Mouse (Mus musculus): Measurements from ENCODE around the gene Slc34a3. TPM values are rescaled to one million over a fixed set of nuclear protein-coding genes. Genes with fewer than 3 reads are reported as not detected.

Slc34a3 gene
- not detected in 2 replicates for polyA plus RNA-seq (2016; fragmentation: Nextera tagmentation; extraction: Ambion mirVana)

DNA sequence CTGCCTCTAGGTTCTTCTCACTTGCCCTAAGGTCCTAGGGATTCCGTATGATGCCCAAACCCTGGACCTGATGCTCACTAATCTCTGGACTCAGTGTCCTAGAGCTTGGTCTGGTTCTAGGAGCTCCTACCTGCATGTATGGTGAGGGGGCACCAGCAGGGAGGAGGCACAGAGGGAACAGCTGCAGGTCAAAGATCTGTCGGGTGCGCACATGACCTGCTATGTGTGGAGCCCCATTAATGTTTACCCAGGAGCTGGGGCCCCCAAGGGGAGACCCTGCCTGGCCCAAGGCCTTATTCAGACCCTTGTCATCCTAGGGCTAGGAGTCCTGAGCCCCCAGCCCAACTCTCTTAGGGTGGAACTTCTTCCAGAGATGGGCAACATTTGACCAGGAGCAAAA, at the start of gene Slc34a3:
TSS of gene Slc34a3 (minus strand) at position 315 of the 400 bp plus-strand sequence.
- no peak for ATAC-seq (ENCODE audit: low FRiP score)
- Histone ChIP-seq H3K27me3 (peaks cover 51% of the 10 kb centered on the region), H3K9ac (no peak within 1 kb of the TSS), H3K9me3 (no peaks in the 10 kb centered on the region), H3K4me1 (peaks cover 2% of the 10 kb centered on the region; the same call in 1 of the 2 replicates), H3K4me3 (replicated peaks) (no peak within 1 kb of the TSS), H3K4me2 (no peak within 1 kb of the TSS), H3K36me3 (replicated peaks) (no peaks in the 10 kb centered on the region), H3K27ac (no peak within 1 kb of the TSS)
- 84% methylated on average over 3 of the region's 3 CpGs for WGBS

GRCm38 (mm10) chr2:25278928-25279882, 45.0 kb upstream of the Slc34a3 start:
- Histone ChIP-seq H3K4me3 (replicated peaks) (no peak overlapping the region), H3K4me2 (no peak overlapping the region), H3K36me3 (replicated peaks) (peaks cover 96% of the 10 kb centered on the region), H3K27ac (no peak overlapping the region), H3K27me3 (no peaks in the 10 kb centered on the region), H3K9me3 (no peaks in the 10 kb centered on the region), H3K4me1 (peaks cover under 1% of the 10 kb centered on the region; the same call in 1 of the 2 replicates), H3K9ac (no peak overlapping the region)
- ATAC-seq (ENCODE audit: low FRiP score) = 0 out of 2 replicates have a peak, but pooled peaks have one; percentile 44
- WGBS = 58% methylated on average over 13 of the region's 13 CpGs

DNA sequence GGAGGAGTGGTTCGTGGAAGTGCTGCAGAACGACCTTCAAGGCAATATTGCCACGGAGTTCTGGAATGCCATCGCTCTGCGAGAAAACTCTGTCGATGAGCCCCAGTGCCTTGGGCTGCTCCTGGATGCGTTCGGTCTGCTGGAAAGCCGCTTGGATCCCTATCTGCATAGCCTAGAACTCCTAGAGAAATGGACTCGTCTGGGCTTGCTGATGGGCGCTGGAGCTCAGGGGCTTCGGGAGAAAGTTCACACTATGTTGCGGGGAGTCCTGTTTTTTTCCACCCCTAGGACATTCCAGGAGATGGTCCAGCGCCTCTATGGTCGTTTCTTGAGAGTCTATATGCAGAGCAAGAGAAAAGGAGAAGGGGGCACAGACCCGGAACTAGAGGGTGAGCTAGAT, 38.8 kb upstream of the Slc34a3 start:
- peak overlapping the region; percentile 93 for H3K4me2 ChIP-seq
- H3K4me1 ChIP-seq = peaks cover 29% of the 10 kb centered on the region
- 39% methylated on average over 16 of the region's 16 CpGs for WGBS
- H3K27me3 ChIP-seq = no peaks in the 10 kb centered on the region
- H3K36me3 ChIP-seq (replicated peaks) = peaks cover 76% of the 10 kb centered on the region
- no peaks in the 10 kb centered on the region for H3K9me3 ChIP-seq
- peak overlapping the region; percentile 73 for H3K4me3 ChIP-seq (replicated peaks)
- ATAC-seq (ENCODE audit: low FRiP score) = no peak
- no peak overlapping the region for H3K27ac ChIP-seq
- peak overlapping the region; percentile 90 for H3K9ac ChIP-seq

DNA sequence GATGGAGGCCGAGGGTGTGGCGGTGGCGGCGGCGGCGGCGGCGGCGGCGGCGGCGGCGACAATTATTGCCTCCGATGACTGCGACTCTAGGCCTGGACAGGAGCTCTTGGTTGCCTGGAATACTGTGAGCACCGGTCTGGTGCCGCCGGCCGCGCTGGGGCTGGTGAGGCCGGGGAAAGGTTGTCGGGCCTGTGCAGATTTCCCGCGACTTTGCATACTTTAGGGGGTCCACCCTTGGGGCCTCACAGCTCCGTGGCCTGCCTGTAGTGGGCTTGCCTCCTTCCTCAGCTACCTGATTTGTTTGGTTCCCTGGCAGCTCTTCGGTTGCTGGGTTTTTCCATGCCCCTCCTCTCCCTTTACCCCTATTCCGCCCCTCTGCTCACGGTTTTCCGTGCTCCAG, 38.4 kb upstream of the Slc34a3 start:
- Histone ChIP-seq H3K9ac (peak overlapping the region; percentile 90), H3K27me3 (no peaks in the 10 kb centered on the region), H3K36me3 (replicated peaks) (peaks cover 76% of the 10 kb centered on the region), H3K4me3 (replicated peaks) (peak overlapping the region; percentile 73), H3K27ac (no peak overlapping the region), H3K4me1 (peaks cover 30% of the 10 kb centered on the region), H3K4me2 (peak overlapping the region; percentile 93), H3K9me3 (no peaks in the 10 kb centered on the region)
- 1% methylated on average over 29 of the region's 29 CpGs for WGBS
- ATAC-seq (ENCODE audit: low FRiP score) = peak; percentile 68; the same call in 1 of the 2 replicates

DNA sequence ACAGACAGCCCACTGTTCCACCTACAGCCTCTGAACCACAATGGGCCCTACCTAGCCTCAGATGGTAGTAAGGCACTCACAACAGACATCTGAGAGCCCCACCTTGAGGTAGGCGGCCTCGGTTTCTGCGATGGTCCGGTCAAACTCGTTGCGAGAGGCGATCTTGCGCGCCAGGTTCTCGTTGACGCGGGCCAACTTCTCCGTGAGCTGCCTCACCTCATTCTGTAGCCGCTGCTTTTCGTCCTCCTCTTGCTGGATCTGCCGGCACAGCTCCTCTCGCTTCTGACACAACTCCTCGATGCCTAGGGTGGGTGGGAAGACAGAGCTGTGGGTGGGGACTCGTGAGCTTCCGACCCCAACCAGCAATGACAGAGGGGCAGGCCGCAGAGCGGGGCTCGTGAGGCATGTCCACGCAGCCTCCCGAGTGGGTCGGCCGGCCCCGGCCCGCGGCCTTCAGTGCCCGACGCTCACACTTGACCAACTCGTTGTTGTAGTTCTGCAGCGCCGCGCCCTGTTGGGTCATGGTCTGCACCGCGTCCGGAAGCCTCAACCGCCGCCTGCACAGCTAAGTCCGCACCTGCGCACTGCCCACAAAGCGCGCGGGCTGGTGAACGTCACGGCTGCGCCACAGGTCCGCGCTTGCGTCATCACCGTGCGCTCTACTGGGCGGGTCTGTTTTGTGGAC, 37.8 kb upstream of the Slc34a3 start, which contains the start of the genes Ssna1 and Anapc2:
TSS of gene Ssna1 (minus strand) at position 612 of the 685 bp plus-strand sequence.
TSS of gene Anapc2 (plus strand) at position 652 of the 685 bp plus-strand sequence.
- no peaks in the 10 kb centered on the region for H3K9me3 ChIP-seq
- H3K9ac ChIP-seq = peak within 1 kb of the TSS; percentile 90
- peaks cover 70% of the 10 kb centered on the region for H3K36me3 ChIP-seq (replicated peaks)
- peak within 1 kb of the TSS; percentile 93 for H3K4me2 ChIP-seq
- ATAC-seq (ENCODE audit: low FRiP score) = peak; percentile 98
- H3K4me3 ChIP-seq (replicated peaks) = peak within 1 kb of the TSS; percentile 73
- peak within 1 kb of the TSS; percentile 80 for H3K27ac ChIP-seq
- H3K27me3 ChIP-seq = no peaks in the 10 kb centered on the region
- under 1% methylated on average over 52 of the region's 55 CpGs for WGBS
- H3K4me1 ChIP-seq = peaks cover 35% of the 10 kb centered on the region

DNA sequence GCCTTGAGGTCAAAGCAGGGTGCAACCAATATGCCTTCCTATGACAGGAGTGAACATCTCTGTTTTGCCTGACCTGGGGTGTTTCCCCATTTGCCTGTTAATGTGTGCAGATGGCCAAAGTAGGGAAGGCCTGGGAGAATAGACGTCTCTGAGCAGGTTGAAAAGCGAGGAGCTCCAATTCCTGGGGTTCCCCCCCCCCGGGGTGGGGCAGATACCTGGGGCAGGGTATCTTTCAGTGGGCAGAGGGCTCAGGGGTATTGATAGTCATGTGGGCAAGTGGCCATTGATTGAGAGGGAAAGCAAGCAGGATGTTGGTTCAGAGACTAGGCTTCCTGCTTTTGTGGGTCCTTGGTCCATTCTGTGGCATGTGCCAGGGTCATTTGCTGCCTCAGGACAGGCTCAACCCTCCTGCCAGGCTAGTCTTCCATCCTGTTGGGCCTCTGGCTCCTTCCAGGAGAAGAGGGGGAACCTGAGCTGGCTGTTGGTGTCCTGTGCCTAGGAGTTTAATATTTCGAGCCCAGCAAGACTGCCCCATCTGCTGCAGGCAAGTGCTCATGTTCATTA, 33.7 kb upstream of the Slc34a3 start:
- peaks cover 34% of the 10 kb centered on the region for H3K36me3 ChIP-seq (replicated peaks)
- H3K4me1 ChIP-seq = peaks cover 59% of the 10 kb centered on the region
- no peak overlapping the region for H3K27ac ChIP-seq
- H3K4me3 ChIP-seq (replicated peaks) = no peak overlapping the region
- 80% methylated on average over 4 of the region's 4 CpGs for WGBS
- H3K4me2 ChIP-seq = no peak overlapping the region
- H3K9ac ChIP-seq = no peak overlapping the region
- ATAC-seq (ENCODE audit: low FRiP score) = no peak
- H3K9me3 ChIP-seq = no peaks in the 10 kb centered on the region
- peaks cover 23% of the 10 kb centered on the region for H3K27me3 ChIP-seq

GRCm38 (mm10) chr2:25267241-25267640, 33.1 kb upstream of the Slc34a3 start:
- no peak for ATAC-seq (ENCODE audit: low FRiP score)
- H3K27me3 ChIP-seq = peaks cover 24% of the 10 kb centered on the region
- peaks cover 34% of the 10 kb centered on the region for H3K36me3 ChIP-seq (replicated peaks)
- no peak overlapping the region for H3K4me2 ChIP-seq
- H3K9me3 ChIP-seq = no peaks in the 10 kb centered on the region
- H3K4me1 ChIP-seq = peaks cover 59% of the 10 kb centered on the region
- H3K4me3 ChIP-seq (replicated peaks) = no peak overlapping the region
- 0 out of 2 replicates have a peak overlapping the region, but pooled peaks have one; percentile 19 for H3K27ac ChIP-seq
- H3K9ac ChIP-seq = no peak overlapping the region

DNA sequence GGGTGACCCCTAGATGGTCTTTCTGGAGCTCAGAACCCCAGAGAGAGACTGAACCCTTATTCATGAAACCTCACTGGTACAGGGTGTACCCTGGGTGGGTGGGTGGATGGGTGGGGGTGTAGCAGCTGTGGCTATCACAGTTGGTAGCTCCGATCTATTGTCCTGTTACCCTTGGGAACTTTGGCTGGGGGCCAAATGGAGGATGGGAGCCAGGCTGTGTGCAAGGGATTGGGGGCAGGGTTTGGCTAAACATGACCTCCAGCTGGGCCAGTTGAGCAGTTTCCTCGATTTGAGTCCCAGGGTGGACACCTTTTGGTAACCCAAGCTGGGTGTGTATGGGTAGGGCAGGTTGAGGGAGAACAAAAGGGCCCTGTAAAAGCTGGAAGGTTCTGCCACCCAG, 32.6 kb upstream of the Slc34a3 start:
- Histone ChIP-seq H3K9me3 (no peaks in the 10 kb centered on the region), H3K27ac (0 out of 2 replicates have a peak overlapping the region, but pooled peaks have one; percentile 19), H3K4me1 (peaks cover 62% of the 10 kb centered on the region), H3K4me2 (0 out of 2 replicates have a peak overlapping the region, but pooled peaks have one; percentile 13), H3K27me3 (peaks cover 24% of the 10 kb centered on the region), H3K36me3 (replicated peaks) (peaks cover 34% of the 10 kb centered on the region), H3K9ac (no peak overlapping the region), H3K4me3 (replicated peaks) (no peak overlapping the region)
- ATAC-seq (ENCODE audit: low FRiP score) = no peak
- 64% methylated on average over 2 of the region's 2 CpGs for WGBS

GRCm38 (mm10) chr2:25265897-25266656, 31.9 kb upstream of the Slc34a3 start:
- no peak overlapping the region for H3K4me3 ChIP-seq (replicated peaks)
- H3K27ac ChIP-seq = no peak overlapping the region
- no peak for ATAC-seq (ENCODE audit: low FRiP score)

GRCm38 (mm10) chr2:25264851-25265250, 30.7 kb upstream of the Slc34a3 start:
- H3K4me3 ChIP-seq (replicated peaks) = no peak overlapping the region
- peaks cover 21% of the 10 kb centered on the region for H3K36me3 ChIP-seq (replicated peaks)
- WGBS = 81% methylated on average over 3 of the region's 3 CpGs
- no peak overlapping the region for H3K9ac ChIP-seq
- peaks cover 24% of the 10 kb centered on the region for H3K27me3 ChIP-seq
- no peak overlapping the region; the same call in 1 of the 2 replicates for H3K4me2 ChIP-seq
- no peak overlapping the region for H3K27ac ChIP-seq
- H3K4me1 ChIP-seq = peaks cover 49% of the 10 kb centered on the region
- no peaks in the 10 kb centered on the region for H3K9me3 ChIP-seq
- no peak for ATAC-seq (ENCODE audit: low FRiP score)

More at GRCm38 (mm10) chr2:25265897-25266656, 31.9 kb upstream of the Slc34a3 start:
- Histone ChIP-seq H3K9me3 (no peaks in the 10 kb centered on the region), H3K27me3 (peaks cover 24% of the 10 kb centered on the region), H3K4me2 (peak overlapping the region; percentile 13; the same call in 1 of the 2 replicates), H3K36me3 (replicated peaks) (peaks cover 33% of the 10 kb centered on the region), H3K4me1 (peaks cover 56% of the 10 kb centered on the region), H3K9ac (0 out of 2 replicates have a peak overlapping the region, but pooled peaks have one; percentile 25)
- WGBS = 75% methylated on average over 6 of the region's 6 CpGs

DNA sequence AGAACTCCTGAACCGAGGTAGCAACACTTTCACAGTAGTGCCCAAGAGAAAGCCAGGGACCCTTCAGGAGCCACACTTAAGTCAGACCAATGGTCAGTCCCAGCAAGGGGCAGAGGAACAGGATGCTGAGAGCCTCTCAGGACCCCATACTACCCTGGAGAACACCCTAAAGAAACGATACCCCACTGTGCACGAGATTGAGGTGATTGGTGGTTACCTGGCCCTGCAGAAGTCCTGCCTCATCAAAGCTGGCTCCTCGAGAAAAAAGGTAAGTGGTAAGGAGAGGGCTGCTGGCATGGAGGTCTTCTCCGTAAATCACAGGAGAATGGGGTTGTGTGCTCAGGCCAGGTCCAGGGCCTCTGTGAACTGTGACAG, 30.1 kb upstream of the Slc34a3 start:
- peaks cover 49% of the 10 kb centered on the region for H3K4me1 ChIP-seq
- no peaks in the 10 kb centered on the region for H3K9me3 ChIP-seq
- no peak for ATAC-seq (ENCODE audit: low FRiP score)
- H3K9ac ChIP-seq = no peak overlapping the region
- H3K27ac ChIP-seq = no peak overlapping the region
- peak overlapping the region; percentile 79; the same call in 1 of the 2 replicates for H3K4me3 ChIP-seq (replicated peaks)
- H3K4me2 ChIP-seq = peak overlapping the region; percentile 99; the same call in 1 of the 2 replicates
- H3K36me3 ChIP-seq (replicated peaks) = peaks cover 15% of the 10 kb centered on the region
- H3K27me3 ChIP-seq = peaks cover 24% of the 10 kb centered on the region
- 84% methylated on average over 5 of the region's 5 CpGs for WGBS
